Mouse (Mus musculus) adrenal gland, adult 18-20 months (tissue): Measurements from ENCODE around the gene Bnc1. TPM values are rescaled to one million over a fixed set of nuclear protein-coding genes. Genes with fewer than 3 reads are reported as not detected.
A peak's percentile ranks its signal among the peaks of the same experiment; 100 is the strongest.

Source experiments
- DNase-seq, 2 experiments: peaks; one replicate each; pipeline ENCODE4 v3.0.0; 2021 to 2022; ENCODE audit warnings: low spot score in 2 of 2
- total RNA-seq, 2 experiments: library from RNA; stranded (reverse); gene quantifications; 1 replicate in 1 of 2; 2 replicates in 1 of 2; pipeline ENCODE4 v1.2.3; 2021

Bnc1 gene
- total RNA-seq, 2 experiments from 2014 or later: 0.60 to 1.5 TPM

DNA sequence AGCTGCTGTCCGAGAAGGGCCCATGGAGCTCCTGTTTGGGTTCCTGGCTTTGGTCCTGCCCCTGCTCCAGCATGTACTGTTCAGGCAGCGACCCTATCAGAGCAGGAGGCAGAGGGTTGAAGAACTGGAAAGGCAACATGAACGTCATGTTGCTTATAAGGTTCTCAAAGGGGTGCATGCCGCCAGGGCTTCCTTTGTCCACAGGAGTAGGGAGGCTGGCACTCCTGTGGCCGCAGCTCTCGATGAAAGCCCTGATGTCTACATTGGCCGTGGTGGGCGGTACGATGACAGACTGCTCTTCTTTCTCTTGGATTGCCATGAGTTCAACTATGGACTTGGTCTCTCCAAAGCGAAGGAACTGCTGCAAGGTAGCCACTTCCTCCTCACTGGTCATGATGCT is 17.5 kb downstream of the Bnc1 start:
- no peak for DNase-seq

DNA sequence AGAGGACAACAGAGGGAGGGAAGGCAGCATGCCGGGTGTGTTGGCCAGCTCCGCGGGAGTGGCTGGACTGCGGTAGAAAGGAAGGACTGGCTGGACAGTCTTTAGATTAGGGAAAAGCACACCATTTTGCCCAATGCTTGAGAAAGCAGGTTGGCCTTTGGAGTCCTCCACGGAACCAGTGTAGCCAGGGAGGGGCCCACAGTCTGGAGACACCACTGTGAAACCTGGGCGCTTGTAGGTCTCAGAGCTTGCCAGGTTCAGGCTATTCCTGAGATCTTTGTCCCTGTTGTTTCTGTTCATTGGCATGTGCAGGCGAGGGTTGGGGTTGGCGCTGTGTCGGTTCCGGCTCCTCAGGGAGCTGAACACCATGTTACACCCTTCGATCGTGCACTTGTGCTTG is 18.2 kb downstream of the Bnc1 start:
- no peak for DNase-seq

DNA sequence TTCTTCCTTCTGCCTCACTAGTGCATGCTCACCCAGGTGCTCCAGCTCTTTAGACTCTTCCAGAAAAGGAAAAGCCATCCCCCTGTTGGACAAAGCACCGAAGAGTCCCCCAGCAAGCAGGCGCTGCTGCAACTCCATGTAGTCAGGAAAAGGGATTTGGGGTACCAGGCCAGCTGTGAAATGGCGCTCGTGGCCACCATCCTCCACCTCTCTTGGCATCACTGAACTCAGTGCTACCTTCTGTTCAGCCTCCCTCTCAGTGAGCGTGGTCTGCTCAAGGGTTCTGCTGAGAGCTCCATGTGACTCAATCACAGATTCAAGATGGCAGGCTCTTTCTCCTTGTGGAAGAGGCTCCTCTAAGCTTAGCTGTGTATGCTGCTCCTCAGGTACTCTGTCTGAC is 18.8 kb downstream of the Bnc1 start:
- DNase-seq: no peak

DNA sequence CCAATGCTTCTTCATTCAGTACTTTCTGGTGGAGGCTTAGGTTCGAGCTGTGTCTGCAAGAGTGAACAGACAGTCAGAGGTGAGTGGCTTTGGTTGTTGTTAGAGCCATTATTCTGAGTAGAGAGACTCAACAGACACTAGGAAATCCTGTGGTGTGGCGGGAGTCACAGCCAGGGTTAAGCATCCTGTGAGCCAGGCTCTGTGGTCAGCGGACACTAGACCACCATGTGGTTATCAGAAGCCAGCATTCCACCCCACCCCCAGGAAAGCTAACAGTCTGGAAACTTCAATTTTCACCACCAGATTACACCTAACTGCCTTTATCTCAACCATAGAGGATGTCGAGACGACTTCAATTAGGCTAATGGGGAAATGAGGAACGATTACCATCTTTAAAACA is 23.1 kb downstream of the Bnc1 start:
- DNase-seq: no peak

DNA sequence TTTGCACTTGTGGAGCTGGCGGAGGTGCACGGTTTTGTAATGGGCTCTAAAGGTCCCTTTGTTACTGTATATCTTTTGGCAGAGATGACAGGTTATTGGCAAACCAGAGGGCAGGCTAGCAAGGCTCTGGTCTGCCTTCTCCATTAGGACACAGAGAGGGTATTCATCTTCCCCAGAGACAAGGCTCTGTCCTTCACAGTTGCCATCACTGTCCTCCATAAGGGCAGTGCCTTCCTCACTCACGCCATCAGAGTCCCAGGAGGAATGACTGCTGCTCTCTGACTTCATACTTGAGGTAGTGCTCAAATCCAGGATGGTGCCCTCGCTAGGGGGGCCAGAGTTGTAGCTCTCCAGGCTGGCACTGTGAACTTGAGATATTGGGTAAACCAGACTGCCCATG is 23.6 kb downstream of the Bnc1 start:
- no peak for DNase-seq

DNA sequence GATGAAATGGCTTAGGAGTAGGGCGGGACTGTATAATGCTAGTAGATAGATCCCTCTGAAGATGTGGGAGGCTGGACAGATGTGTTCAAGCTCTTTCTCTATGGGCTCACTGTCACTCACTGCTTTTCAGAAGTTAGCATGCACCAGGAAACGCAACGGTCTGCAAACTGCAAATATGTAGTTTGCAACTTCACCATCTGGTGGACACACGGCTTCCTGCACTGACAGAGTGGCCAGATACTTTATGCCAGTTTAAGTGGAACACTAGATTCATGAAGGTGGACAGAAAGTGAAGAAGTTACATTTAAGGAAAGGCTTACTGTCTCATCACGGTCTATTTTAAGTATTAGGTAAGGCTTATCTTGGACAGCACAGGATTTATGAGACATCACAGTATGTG is 25.9 kb downstream of the Bnc1 start:
- DNase-seq: no peak

DNA sequence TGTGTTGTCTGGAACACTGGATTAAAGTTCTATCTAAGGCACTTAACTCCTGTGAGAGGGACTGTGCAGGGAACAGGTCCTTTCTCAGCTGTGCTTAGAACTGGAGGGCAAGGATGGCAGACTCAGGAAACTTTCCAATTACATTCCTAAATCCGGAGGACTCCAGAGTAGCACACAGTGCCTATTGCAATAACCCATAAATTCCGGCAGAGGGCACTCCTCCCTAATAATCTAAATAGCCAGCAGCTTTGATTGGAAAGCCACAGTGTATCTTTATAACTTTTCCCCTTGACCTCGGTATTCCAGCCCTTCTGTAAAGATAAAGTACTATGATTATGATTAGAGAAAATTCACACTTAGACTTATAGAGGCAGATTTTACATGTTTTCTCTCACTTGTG is 32.4 kb downstream of the Bnc1 start:
- DNase-seq: peak in 1 of 2 experiments; percentile 18

DNA sequence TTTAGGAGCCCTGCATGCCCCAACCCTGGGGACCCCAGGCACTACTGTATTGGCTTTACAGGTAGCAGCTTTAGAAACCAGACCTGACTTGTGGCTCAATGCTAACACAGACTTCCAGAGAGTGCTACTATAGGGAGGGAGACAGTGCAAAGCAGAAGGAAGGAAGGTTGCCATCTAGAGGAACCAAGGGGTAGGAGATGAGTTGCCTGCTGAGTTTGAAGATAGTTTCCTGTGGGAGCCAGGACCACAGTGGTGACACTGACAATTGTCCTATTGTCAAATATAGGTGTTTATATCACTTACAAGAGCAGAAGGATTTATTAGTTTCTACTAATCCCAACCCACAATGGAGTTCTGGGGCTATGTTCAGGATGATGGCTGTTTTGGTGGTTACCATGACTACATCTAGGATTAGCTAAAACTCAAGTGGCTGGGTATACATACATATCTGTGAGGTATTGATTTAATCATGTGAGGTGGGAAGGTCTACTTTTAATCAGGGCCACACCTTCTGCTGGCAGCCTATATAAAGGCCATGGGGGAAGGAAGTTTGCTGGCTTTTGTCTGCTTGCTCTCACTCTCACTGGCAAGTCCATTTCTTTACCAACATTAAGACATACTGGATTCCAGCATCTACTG is 37.8 kb downstream of the Bnc1 start:
- no peak for DNase-seq

DNA sequence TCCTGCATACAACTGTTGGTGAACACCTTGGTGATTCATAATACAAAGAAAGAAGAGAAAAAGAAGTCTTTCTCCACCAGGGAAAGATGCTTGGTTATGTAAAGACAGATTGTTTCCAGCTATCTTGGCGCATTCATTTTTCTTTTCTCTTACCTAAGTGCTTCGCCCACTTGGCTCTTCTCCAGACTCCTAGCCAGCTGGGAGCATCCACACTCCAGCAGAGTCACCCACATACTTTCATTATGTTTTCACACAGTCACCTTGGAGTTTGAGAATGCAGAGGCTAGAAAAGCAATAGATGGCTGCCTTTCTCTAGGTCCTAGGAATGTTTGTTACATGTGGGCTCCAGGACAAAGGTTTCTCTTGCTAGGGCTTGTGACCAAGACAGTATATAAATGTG is 41.6 kb downstream of the Bnc1 start:
- no peak for DNase-seq

DNA sequence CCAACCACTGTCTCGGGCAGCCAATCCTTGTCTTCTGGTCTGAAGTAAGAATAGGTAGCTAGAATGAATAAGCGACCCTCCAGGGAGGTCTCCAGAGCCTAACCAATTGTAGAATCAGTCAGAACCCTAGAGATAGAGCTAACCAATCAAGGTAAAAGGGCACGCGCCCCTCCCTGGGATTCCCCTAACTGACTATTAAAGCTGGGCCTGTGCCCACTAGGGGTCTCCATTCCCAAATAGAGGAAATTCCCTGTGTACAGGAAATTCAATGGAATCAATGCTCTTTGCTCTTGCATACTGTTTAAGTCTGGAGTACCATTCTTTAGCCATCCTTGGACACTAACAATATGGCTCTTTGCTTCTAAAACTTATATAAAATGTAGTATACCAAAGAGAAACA is 46.7 kb downstream of the Bnc1 start:
- DNase-seq: no peak

DNA sequence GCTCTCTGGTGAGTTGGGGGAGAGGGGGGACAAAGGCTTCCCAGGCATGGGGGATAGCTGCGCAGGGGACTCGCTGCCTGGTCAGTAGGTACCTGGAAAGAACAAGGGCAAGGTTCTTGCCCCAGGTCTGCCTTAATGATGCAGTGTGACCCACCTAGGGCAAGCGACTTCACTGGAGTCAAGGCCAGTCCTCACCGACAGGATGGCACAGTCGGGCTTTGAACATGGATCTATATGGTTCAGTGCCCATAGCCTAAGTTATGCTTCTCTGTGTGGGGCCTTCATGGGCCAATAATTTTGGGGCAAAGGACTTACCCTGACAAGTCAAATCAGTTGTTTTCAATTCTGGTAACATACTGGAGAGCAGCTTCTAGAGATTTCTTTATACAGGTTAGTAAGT is 57.3 kb downstream of the Bnc1 start:
- no peak for DNase-seq

DNA sequence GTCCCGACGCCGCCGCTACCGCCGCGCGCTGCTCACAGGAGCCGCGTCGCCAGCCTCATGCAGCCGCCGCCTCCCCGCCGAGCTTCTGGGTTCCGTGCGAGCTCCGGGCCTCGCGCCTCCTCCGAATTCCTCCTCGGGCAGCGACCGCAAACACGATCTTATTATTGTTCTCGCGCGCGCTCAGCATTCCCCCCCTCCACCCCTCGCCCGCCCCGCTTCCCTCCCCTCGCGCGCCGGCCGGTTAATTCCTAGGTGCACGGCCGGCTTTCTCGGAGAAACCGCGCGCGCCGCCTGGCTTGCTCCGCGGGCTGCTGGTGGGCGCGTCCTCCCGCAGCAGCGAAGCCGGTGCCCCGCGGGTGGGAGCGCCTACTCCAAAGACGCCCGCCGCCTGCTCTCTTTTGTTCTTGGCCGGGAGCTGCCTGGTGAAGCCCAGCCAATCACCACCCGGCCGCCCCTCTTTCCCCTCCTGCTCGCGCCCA is 57.8 kb downstream of the Bnc1 start, which contains the start of gene Hdgfl3:
Gene Hdgfl3, minus strand, starts transcription at position 207 of the 479 bp plus-strand sequence.
- peak; percentile 64 to 70 for DNase-seq

DNA sequence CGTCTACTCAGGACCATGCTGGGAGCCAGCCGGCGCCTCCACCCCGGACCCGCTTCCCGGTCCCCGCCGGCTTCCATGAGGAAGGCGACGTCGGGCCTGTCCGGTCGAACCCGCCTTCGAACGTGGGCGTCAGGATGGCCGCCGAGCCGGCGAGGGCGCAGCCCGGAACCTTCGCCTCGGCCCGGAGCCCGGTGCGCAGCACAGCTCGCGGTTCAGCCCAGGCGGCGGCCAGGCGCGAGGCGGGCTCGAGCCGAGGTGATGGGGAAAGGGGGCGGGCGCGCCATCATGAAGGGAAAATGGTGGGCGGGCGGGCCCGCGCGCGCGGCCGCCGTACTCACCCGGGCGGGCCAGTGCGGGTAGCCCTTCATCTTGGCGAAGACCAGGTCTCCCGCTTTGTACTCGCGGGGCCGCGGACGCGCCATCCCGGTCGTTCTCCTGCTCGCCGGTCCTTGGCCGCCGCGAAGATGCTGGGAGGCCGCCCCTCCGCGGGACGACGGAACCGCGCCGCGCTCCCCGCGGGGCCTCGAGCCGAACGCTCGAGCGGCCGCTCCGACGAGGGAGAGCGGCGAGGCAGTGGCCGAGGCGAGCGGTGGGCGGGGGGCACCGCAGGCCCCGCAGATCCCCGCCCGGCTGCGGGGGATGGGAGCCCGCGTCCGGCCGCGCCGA is 58.4 kb downstream of the Bnc1 start:
- DNase-seq: peak; percentile 57 to 63

DNA sequence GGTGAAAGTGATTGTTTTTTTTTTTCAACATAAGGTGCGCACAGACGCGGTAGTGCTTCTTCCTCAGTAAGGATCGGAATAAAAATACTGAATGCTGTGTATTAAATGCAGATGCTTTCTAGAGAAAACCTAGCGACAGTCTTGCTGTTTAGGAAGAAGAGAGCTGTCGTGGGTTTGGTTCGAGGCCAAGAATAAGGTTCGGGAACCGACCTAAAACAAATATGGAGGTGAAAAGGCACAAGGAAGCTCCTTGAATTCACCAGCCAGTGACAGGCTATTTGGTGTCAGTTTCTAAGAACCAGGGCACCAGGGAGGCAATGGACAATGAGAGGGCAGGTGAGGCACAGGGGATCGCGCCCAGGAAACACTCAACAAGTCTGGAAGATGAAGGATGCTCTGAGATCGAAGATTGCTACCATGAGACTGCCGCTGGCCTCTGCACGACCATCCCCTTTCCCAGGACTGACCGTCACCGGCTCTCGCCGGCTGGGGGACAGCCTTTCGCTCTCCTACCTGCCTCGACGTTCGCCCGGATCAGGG is 59.0 kb downstream of the Bnc1 start:
- no peak for DNase-seq

DNA sequence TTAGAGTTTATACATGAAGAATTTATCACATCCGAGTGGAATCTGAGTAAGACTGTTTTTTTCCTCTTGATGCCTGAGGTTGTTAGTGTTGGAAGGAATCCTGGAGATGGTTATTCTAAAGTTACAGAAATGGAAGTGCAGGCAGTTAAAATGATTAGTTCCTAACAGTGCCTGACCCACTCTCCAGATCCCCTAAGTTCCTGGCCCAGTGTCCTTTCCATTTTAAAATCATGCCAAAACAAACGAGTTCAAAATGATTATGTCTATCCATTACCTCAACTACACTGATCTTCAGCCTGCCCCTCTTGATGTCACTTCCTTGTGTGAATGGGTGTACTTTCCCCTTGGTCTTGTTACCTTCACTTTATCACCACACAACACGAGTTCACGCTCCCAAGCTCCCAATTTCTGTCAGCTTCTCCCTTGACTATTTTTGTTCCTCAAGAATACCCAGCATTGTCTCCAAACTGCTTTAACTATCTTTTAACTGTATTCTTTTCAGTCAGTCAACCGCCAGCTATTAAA is 59.5 kb downstream of the Bnc1 start:
- no peak for DNase-seq

DNA sequence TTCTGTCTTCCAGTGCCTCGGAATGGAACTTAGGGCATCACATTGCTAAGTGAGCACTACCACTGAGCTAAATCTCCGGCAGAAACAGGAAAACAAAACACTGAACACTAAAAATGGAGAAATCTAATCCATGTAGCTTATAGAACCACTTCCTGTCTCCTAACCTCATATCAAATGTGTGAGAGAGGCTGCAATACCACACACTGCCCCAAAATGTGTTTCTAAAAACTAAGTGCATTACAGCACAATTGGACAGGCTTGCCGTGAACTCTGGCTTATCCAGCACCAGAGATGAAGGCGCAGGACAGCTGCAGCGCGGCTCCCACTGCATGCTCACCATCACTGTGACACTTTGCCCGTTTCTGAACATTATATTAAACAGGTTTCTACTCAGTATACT is 63.1 kb downstream of the Bnc1 start:
- no peak for DNase-seq

DNA sequence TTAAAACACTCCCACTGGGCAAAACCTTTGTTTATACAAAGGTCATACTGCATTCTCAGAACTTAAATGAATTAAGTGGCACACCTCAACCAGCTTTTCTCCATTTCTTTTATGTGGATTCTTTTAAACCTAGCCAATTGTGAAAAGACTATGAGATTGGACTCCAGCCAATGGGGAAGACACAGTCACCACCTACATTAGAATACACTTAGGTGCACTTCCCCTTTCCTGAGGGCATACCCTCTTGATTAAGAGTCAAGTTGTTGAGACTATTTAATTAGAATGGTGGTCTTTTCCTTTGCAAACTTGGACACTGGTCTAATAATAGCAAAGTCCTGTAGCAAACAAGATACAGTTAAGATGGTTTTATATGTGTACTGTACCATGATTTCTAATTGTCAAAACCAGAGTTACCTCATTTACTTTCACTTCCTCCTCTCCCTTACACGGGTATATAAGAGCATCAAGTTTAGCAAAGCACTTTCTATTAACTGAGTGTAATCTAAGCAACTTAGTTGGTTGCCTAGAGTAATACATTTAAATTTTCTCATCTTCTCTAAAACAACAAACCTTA is 70.6 kb downstream of the Bnc1 start:
- DNase-seq: no peak

DNA sequence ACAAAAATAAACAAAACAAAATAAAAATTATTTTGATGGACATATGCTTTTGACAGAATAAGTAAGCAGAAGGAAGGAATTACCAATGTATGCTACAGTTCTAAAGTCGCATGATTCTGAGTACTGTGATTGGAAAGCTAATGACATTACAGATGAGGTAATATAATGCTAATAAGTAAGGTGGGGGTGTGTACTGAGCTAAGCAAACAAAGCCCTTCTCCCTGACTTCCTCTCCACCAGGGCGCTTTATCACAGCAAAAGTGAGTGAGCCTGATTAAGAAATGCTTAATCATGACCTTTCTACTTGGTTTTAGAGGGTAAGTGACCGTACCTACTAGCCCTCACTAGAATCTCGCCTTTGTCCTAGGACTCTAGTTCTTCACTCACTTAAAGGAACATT is 71.8 kb downstream of the Bnc1 start:
- no peak for DNase-seq

DNA sequence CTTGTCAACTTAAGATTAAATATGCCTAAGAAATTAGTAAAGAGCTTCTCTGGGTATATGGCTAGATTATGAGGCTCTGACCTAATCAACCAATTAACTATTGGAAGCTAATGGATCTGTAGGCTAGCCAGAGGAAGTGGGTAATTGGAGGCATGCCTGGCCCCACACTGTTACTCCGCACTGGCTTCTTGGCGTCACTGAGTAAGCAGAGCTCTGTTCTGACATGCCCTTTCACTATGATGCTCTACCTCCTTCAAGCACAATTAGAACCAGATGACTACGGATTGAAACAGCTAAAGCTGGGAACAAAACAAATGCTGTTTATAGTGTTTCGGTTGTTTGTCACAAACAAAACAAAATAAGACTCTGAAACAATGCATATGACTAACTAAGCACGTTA is 73.8 kb downstream of the Bnc1 start:
- no peak for DNase-seq
